Mouse (Mus musculus) hindbrain, embryonic 16.5 days (tissue): ENCODE measurements at regions not wholly inside any gene's neighbourhood (a gene's known extent, or its start where the extent isn't known, plus 50 kb on each side); places are given as distances from the start of the nearest gene placed in this dataset.

Experiments
- ATAC-seq: fragments of 200-750 bp; cut with Nextera tagmentation; 2 replicates; pipeline ENCODE4 v1.8.0; 2017; ENCODE audit warnings: moderate TSS enrichment, moderate library complexity
- H3K27ac ChIP-seq: fragments of 300-500 bp; sonication (generic); 2 replicates; pipeline ENCODE4 v1.5.1; 2014; ENCODE audit warnings: low read depth, mild to moderate bottlenecking, control low read depth, low read length, moderate library complexity
- H3K27me3 ChIP-seq: fragments of 300-500 bp; sonication (generic); replicated peaks from 2 replicates; pipeline ENCODE4 v1.6.1; 2014; ENCODE audit warnings: low read length; ENCODE audit not compliant: control insufficient read depth, insufficient read depth
- H3K36me3 ChIP-seq: fragments of 300-500 bp; sonication (generic); 2 replicates; pipeline ENCODE4 v1.6.1; 2014; ENCODE audit warnings: mild to moderate bottlenecking, low read length, moderate library complexity, mixed read lengths; ENCODE audit not compliant: control insufficient read depth, insufficient read depth
- H3K4me1 ChIP-seq: fragments of 300-500 bp; sonication (generic); 2 replicates; pipeline ENCODE4 v1.6.1; 2014; ENCODE audit warnings: low read depth, low read length; ENCODE audit not compliant: control insufficient read depth, insufficient read depth
- H3K4me2 ChIP-seq: fragments of 300-500 bp; sonication (generic); 2 replicates; pipeline ENCODE4 v1.6.1; 2014; ENCODE audit warnings: mild to moderate bottlenecking, low read length, control low read depth, moderate library complexity
- H3K4me3 ChIP-seq: fragments of 300-500 bp; sonication (generic); 2 replicates; pipeline ENCODE4 v1.5.1; 2014; ENCODE audit warnings: mild to moderate bottlenecking, low read length, control low read depth, moderate library complexity
- H3K9ac ChIP-seq: fragments of 300-500 bp; sonication (generic); 2 replicates; pipeline ENCODE4 v1.6.1; 2014; ENCODE audit warnings: low read depth, mild to moderate bottlenecking, control low read depth, low read length, moderate library complexity
- H3K9me3 ChIP-seq: fragments of 300-500 bp; sonication (generic); 2 replicates; pipeline ENCODE4 v1.6.1; 2014; ENCODE audit warnings: mild to moderate bottlenecking, low read length, moderate library complexity; ENCODE audit not compliant: control insufficient read depth
- WGBS: fragments of 180-500 bp; shearing (Covaris S2); extraction: QIAGEN DNeasy Blood & Tissue Kit; methylation state at CpG from one replicate; pipeline ENCODE4 v1.1.7; 2014; 5-methylcytosine and 5-hydroxymethylcytosine counted together

DNA sequence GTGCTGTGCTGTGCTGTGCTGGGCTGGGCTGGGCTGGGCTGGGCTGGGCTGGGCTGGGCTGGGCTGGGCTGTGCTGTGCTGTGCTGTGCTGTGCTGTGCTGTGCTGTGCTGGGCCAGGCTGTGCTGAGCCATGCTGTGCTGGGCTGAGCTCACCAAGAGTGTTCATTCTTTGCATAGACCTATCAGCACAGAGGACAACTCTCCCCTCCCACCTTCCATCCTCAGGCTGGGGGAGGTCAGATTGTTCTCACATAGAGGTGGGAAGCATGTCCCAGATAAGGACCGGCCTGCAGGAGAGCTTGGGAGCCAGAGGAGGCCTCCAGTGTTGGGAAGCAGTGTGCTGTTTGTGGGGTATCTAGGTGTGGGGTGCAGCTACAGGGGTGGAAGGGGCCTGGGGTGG, 188.0 kb downstream of the Matn1 start:
- Histone ChIP-seq H3K9ac (no peak overlapping the region), H3K27ac (no peak overlapping the region), H3K27me3 (no peaks in the 10 kb centered on the region; the same call in 1 of the 2 replicates), H3K4me2 (no peak overlapping the region), H3K9me3 (no peaks in the 10 kb centered on the region), H3K4me1 (no peaks in the 10 kb centered on the region), H3K36me3 (no peaks in the 10 kb centered on the region), H3K4me3 (no peak overlapping the region)
- 57% methylated on average over 1 of the region's 1 CpGs for WGBS
- no peak for ATAC-seq

DNA sequence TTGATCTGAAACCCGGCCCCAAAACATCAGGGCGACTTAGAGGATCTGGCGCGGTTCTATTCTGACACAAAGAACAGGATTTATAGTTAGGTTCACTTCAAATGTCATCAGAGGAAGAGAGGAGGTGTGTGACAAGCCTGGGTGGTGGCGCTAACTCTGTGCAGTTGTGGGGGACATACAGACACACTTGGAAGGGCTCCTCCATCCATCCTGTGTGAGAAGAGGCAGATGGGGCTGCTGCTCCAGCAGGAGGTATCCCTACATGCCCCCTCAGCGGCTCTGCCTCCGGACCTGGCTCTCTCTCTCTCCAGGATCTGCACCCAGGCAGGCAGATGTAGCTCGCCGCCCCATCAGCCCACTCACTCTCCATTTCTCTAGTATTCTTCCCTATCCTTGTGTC, 188.6 kb downstream of the Matn1 start:
- ATAC-seq, result no peak
- H3K36me3 ChIP-seq, result no peaks in the 10 kb centered on the region
- no peak overlapping the region for H3K9ac ChIP-seq
- H3K9me3 ChIP-seq, result no peaks in the 10 kb centered on the region
- H3K27ac ChIP-seq, result no peak overlapping the region
- H3K4me3 ChIP-seq, result no peak overlapping the region
- H3K4me2 ChIP-seq, result no peak overlapping the region
- H3K27me3 ChIP-seq, result no peaks in the 10 kb centered on the region; the same call in 1 of the 2 replicates
- 66% methylated on average over 9 of the region's 9 CpGs for WGBS
- H3K4me1 ChIP-seq, result no peaks in the 10 kb centered on the region

DNA sequence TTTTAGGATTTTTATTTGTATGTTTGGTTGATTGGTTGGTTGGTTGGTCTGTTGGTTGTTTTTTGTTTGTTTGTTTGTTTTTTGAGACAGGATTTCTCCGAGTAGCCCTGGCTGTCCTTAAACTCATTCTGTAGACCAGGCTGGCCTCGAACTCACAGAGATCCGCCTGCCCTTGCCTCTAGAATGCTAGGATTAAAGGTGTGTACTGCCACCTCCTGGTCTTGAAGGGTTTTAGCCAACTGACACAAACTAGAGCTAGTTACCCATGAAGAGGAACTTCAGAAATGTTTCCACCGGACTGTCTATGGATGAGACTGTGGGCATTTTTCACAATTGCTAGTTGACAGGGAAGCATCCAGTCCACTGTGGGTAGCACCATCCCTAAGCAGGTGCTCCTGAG, 191.7 kb downstream of the Matn1 start:
- 88% methylated on average over 4 of the region's 4 CpGs for WGBS
- ATAC-seq, result no peak

DNA sequence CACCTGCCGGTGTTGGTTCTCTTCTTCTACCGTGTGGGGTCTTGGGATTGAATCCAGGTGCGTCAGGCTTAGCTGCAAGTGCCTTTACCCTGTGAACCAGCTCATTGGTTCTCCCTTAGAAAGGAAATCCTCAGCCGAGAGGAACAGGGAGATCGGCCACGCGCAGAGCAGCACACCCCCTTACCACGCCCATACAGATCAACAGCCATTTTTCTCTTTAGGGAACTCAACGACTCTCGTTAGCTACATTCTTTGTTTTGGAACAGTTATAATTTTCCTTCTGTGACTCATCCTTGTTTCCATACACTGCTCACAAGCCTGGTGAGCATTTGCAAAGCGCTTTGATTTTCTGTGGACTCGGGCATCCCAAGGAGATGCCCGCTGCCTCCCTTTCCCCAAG, 194.7 kb downstream of the Matn1 start:
- Histone ChIP-seq H3K36me3 (no peaks in the 10 kb centered on the region), H3K9me3 (no peaks in the 10 kb centered on the region), H3K9ac (no peak overlapping the region), H3K27me3 (no peaks in the 10 kb centered on the region), H3K4me1 (no peaks in the 10 kb centered on the region), H3K4me3 (no peak overlapping the region), H3K27ac (no peak overlapping the region), H3K4me2 (no peak overlapping the region)
- 79% methylated on average over 13 of the region's 13 CpGs for WGBS
- ATAC-seq, result no peak

More for the DNA sequence above, 191.7 kb downstream of the Matn1 start:
- Histone ChIP-seq H3K27me3 (no peaks in the 10 kb centered on the region; the same call in 1 of the 2 replicates), H3K9me3 (no peaks in the 10 kb centered on the region), H3K27ac (no peak overlapping the region), H3K36me3 (no peaks in the 10 kb centered on the region), H3K9ac (no peak overlapping the region), H3K4me3 (no peak overlapping the region), H3K4me2 (no peak overlapping the region), H3K4me1 (no peaks in the 10 kb centered on the region)

- no peak overlapping the region for H3K27ac ChIP-seq
- H3K9me3 ChIP-seq, result no peaks in the 10 kb centered on the region
- ATAC-seq, result no peak
- WGBS, result 38% methylated on average over 17 of the region's 17 CpGs
- no peaks in the 10 kb centered on the region for H3K4me1 ChIP-seq
- H3K27me3 ChIP-seq, result no peaks in the 10 kb centered on the region
- no peaks in the 10 kb centered on the region for H3K36me3 ChIP-seq
- H3K4me2 ChIP-seq, result no peak overlapping the region
- H3K4me3 ChIP-seq, result no peak overlapping the region
- H3K9ac ChIP-seq, result no peak overlapping the region
These were observed 197.8 kb downstream of the Matn1 start for GRCm38 (mm10) chr4:131141890-131142465.

DNA sequence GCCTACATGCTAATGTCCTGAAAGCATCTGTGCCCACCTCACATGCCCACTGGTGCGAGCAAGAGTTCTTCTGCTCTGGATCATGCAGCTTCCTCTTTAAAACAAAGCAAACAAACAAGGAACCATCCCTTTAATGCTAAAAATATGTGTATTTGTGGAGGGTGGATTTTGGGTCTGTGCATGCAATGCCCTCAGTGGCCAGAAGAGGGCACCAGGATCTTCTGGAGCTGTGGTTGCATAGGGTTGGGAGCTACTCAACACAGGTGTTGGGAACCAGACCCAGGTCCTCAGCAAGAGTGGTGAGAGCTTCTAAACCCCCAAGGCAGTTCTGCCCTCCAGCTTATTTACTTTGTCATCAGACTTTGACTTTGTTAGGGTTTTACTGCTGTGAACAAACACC, 201.3 kb downstream of the Matn1 start:
- Histone ChIP-seq H3K9me3 (no peaks in the 10 kb centered on the region), H3K36me3 (no peaks in the 10 kb centered on the region), H3K27ac (no peak overlapping the region), H3K4me3 (no peak overlapping the region), H3K27me3 (no peaks in the 10 kb centered on the region; the same call in 1 of the 2 replicates), H3K9ac (no peak overlapping the region), H3K4me1 (peaks cover 6% of the 10 kb centered on the region; the same call in 1 of the 2 replicates), H3K4me2 (no peak overlapping the region)
- 88% methylated on average over 1 of the region's 1 CpGs for WGBS
- ATAC-seq, result no peak

GRCm38 (mm10) chr4:131148042-131148747, 204.0 kb downstream of the Matn1 start:
- 54% methylated on average over 16 of the region's 16 CpGs for WGBS
- ATAC-seq, result no peak
- Histone ChIP-seq H3K4me3 (no peak overlapping the region), H3K4me2 (no peak overlapping the region), H3K9ac (no peak overlapping the region), H3K4me1 (peaks cover 6% of the 10 kb centered on the region; the same call in 1 of the 2 replicates), H3K9me3 (no peaks in the 10 kb centered on the region), H3K36me3 (no peaks in the 10 kb centered on the region), H3K27me3 (no peaks in the 10 kb centered on the region; the same call in none of the 2 replicates), H3K27ac (no peak overlapping the region)

DNA sequence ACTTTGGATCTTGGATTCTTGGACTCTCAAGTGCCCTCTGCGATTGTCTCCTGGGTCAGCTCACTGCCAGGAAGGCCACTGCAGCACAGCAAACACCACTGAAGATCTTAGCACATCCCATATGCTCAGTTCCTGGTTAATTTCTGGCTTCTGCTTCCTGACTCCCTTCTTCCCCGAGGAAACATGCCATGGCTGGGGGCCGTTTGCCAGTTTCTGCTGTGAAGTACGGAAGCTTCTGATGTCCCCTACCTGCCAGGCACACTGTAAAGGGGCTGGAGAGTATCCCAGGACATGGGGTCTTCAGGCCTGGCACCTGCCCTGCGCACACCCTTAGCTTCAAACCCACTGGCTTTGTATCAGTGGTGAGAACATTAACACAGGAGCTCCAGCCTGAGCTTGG, 205.3 kb downstream of the Matn1 start:
- no peaks in the 10 kb centered on the region for H3K36me3 ChIP-seq
- H3K4me2 ChIP-seq, result no peak overlapping the region
- no peak overlapping the region for H3K9ac ChIP-seq
- ATAC-seq, result no peak
- no peaks in the 10 kb centered on the region for H3K9me3 ChIP-seq
- H3K4me3 ChIP-seq, result no peak overlapping the region
- no peaks in the 10 kb centered on the region; the same call in none of the 2 replicates for H3K27me3 ChIP-seq
- H3K4me1 ChIP-seq, result peaks cover 6% of the 10 kb centered on the region; the same call in 1 of the 2 replicates
- WGBS, result 84% methylated on average over 5 of the region's 5 CpGs
- H3K27ac ChIP-seq, result no peak overlapping the region

- Histone ChIP-seq H3K27me3 (no peaks in the 10 kb centered on the region), H3K27ac (no peak overlapping the region), H3K9me3 (no peaks in the 10 kb centered on the region), H3K4me2 (no peak overlapping the region), H3K4me1 (peaks cover 24% of the 10 kb centered on the region), H3K36me3 (no peaks in the 10 kb centered on the region), H3K4me3 (no peak overlapping the region), H3K9ac (no peak overlapping the region; the same call in 1 of the 2 replicates)
- WGBS, result 21% methylated on average over 5 of the region's 5 CpGs
- 0 out of 2 replicates have a peak, but pooled peaks have one; percentile 50 for ATAC-seq
These were observed 215.5 kb downstream of the Matn1 start for GRCm38 (mm10) chr4:131159712-131160111.
